Mouse (Mus musculus) hindbrain, embryonic 13.5 days (tissue): ENCODE data around the gene Asic1. TPM values are rescaled to one million over a fixed set of nuclear protein-coding genes. Genes with fewer than 3 reads are reported as not detected.
A peak's percentile ranks its signal among the peaks of the same experiment; 100 is the strongest.
"Not testable (repeated sequence)": the region's sequence is repeated elsewhere in the genome, so short reads cannot be mapped to it uniquely, and the experiment has no call there.

Source experiments
- ATAC-seq: fragments of 200-750 bp; cut with Nextera tagmentation; 2 replicates; pipeline ENCODE4 v1.8.0; 2017; ENCODE audit warnings: moderate TSS enrichment; ENCODE audit not compliant: low FRiP score
- H3K27ac ChIP-seq: fragments of 300-500 bp; sonication (generic); 2 replicates; pipeline ENCODE4 v1.5.1; 2015; ENCODE audit warnings: inconsistent platforms, mild to moderate bottlenecking, moderate library complexity
- H3K27me3 ChIP-seq: fragments of 300-500 bp; sonication (generic); 2 replicates; pipeline ENCODE4 v1.6.1; 2015; ENCODE audit warnings: mild to moderate bottlenecking, inconsistent platforms
- H3K36me3 ChIP-seq: fragments of 300-500 bp; sonication (generic); 2 replicates; pipeline ENCODE4 v1.6.1; 2015; ENCODE audit warnings: mild to moderate bottlenecking, inconsistent platforms
- H3K4me1 ChIP-seq: fragments of 300-500 bp; sonication (generic); replicated peaks from 2 replicates; pipeline ENCODE4 v1.6.1; 2015; ENCODE audit warnings: inconsistent platforms
- H3K4me2 ChIP-seq: fragments of 300-500 bp; sonication (generic); 2 replicates; pipeline ENCODE4 v1.6.1; 2015; ENCODE audit warnings: inconsistent platforms, mild to moderate bottlenecking, moderate library complexity
- H3K4me3 ChIP-seq: fragments of 300-500 bp; sonication (generic); 2 replicates; pipeline ENCODE4 v1.5.1; 2015; ENCODE audit warnings: mild to moderate bottlenecking, inconsistent platforms
- H3K9ac ChIP-seq: fragments of 300-500 bp; sonication (generic); 2 replicates; pipeline ENCODE4 v1.6.1; 2015; ENCODE audit warnings: mild to moderate bottlenecking, inconsistent platforms
- H3K9me3 ChIP-seq: fragments of 300-500 bp; sonication (generic); 2 replicates; pipeline ENCODE4 v1.6.1; 2016; ENCODE audit warnings: inconsistent platforms
- WGBS: fragments of 180-500 bp; shearing (Covaris S2); methylation state at CpG from one replicate; pipeline ENCODE4 v1.1.7; 2015; 5-methylcytosine and 5-hydroxymethylcytosine counted together
- polyA plus RNA-seq: library from polyadenylated mRNA; unstranded; fragments of >200 nt; fragmentation: Nextera tagmentation; extraction: Ambion mirVana; gene quantifications from 2 replicates; pipeline ENCODE4 v1.2.1, GENCODE M21; 2015

The Asic1 gene
- polyA plus RNA-seq, 1 experiment from 2014 or later: 63.0 TPM

- 61% methylated on average over 26 of the region's 26 CpGs for WGBS
- Histone ChIP-seq H3K27ac (peak within 1 kb of the TSS; percentile 83), H3K36me3 (peaks cover 70% of the 10 kb centered on the region), H3K4me1 (peaks cover 49% of the 10 kb centered on the region), H3K27me3 (no peaks in the 10 kb centered on the region), H3K4me3 (no peak within 1 kb of the TSS), H3K4me2 (no peak within 1 kb of the TSS), H3K9ac (no peak within 1 kb of the TSS), H3K9me3 (no peaks in the 10 kb centered on the region)
- ATAC-seq: no peak
Measured at GRCm38 (mm10) chr15:99717386-99718334, 47.5 kb downstream of the Asic1 start, which contains the start of gene Gpd1. TSS of gene Gpd1 (plus strand) at chr15:99717515.

GRCm38 (mm10) chr15:99718461-99719021, 48.4 kb downstream of the Asic1 start:
- H3K4me3 ChIP-seq: no peak overlapping the region
- WGBS: 83% methylated on average over 9 of the region's 9 CpGs
- H3K4me2 ChIP-seq: no peak overlapping the region
- H3K9me3 ChIP-seq: no peaks in the 10 kb centered on the region
- H3K27me3 ChIP-seq: no peaks in the 10 kb centered on the region
- peaks cover 69% of the 10 kb centered on the region for H3K36me3 ChIP-seq
- H3K4me1 ChIP-seq: peaks cover 49% of the 10 kb centered on the region
- ATAC-seq: no peak
- H3K27ac ChIP-seq: no peak overlapping the region
- no peak overlapping the region for H3K9ac ChIP-seq

GRCm38 (mm10) chr15:99719865-99720264, 49.7 kb downstream of the Asic1 start:
- Histone ChIP-seq H3K27ac (no peak overlapping the region), H3K9ac (no peak overlapping the region), H3K4me1 (peaks cover 53% of the 10 kb centered on the region), H3K4me2 (no peak overlapping the region), H3K4me3 (no peak overlapping the region), H3K36me3 (peaks cover 61% of the 10 kb centered on the region), H3K9me3 (no peaks in the 10 kb centered on the region), H3K27me3 (no peaks in the 10 kb centered on the region)
- no peak for ATAC-seq
- WGBS: 90% methylated on average over 8 of the region's 8 CpGs

- Histone ChIP-seq H3K4me2 (no peak overlapping the region), H3K9ac (no peak overlapping the region), H3K27me3 (no peaks in the 10 kb centered on the region), H3K27ac (no peak overlapping the region), H3K4me3 (no peak overlapping the region), H3K36me3 (peaks cover 50% of the 10 kb centered on the region), H3K9me3 (no peaks in the 10 kb centered on the region), H3K4me1 (peaks cover 49% of the 10 kb centered on the region)
- WGBS: 85% methylated on average over 25 of the region's 25 CpGs
- ATAC-seq: no peak
Measured at GRCm38 (mm10) chr15:99721921-99722743, 52.0 kb downstream of the Asic1 start.

GRCm38 (mm10) chr15:99723120-99723514, 52.9 kb downstream of the Asic1 start:
- peak overlapping the region; percentile 82 for H3K27ac ChIP-seq
- no peak for ATAC-seq

GRCm38 (mm10) chr15:99723515-99724291, 53.5 kb downstream of the Asic1 start:
- Histone ChIP-seq H3K27me3 (no peaks in the 10 kb centered on the region), H3K36me3 (peaks cover 58% of the 10 kb centered on the region), H3K4me1 (peaks cover 36% of the 10 kb centered on the region), H3K4me3 (peak overlapping the region; percentile 97; the same call in 1 of the 2 replicates), H3K9ac (peak overlapping the region; percentile 49), H3K4me2 (0 out of 2 replicates have a peak overlapping the region, but pooled peaks have one; percentile 17), H3K9me3 (no peaks in the 10 kb centered on the region), H3K27ac (peak overlapping the region; percentile 82)
- no peak for ATAC-seq
- 13% methylated on average over 11 of the region's 11 CpGs for WGBS

More at GRCm38 (mm10) chr15:99723120-99723514, 52.9 kb downstream of the Asic1 start:
- Histone ChIP-seq H3K4me1 (peaks cover 40% of the 10 kb centered on the region), H3K9ac (0 out of 2 replicates have a peak overlapping the region, but pooled peaks have one; percentile 35), H3K27me3 (no peaks in the 10 kb centered on the region), H3K4me2 (no peak overlapping the region), H3K4me3 (no peak overlapping the region), H3K36me3 (peaks cover 58% of the 10 kb centered on the region), H3K9me3 (no peaks in the 10 kb centered on the region)
- WGBS: 49% methylated on average over 10 of the region's 10 CpGs

GRCm38 (mm10) chr15:99724292-99725021, 54.3 kb downstream of the Asic1 start:
- Histone ChIP-seq H3K4me2 (peak overlapping the region; percentile 59), H3K9me3 (no peaks in the 10 kb centered on the region), H3K27ac (peak overlapping the region; percentile 82), H3K9ac (peak overlapping the region; percentile 62), H3K4me1 (peaks cover 36% of the 10 kb centered on the region), H3K4me3 (peak overlapping the region; percentile 97), H3K27me3 (no peaks in the 10 kb centered on the region), H3K36me3 (peaks cover 61% of the 10 kb centered on the region)
- 11% methylated on average over 16 of the region's 16 CpGs for WGBS
- ATAC-seq: peak; percentile 22

- H3K36me3 ChIP-seq: peaks cover 60% of the 10 kb centered on the region
- ATAC-seq: peak; percentile 95
- peaks cover 36% of the 10 kb centered on the region for H3K4me1 ChIP-seq
- H3K27ac ChIP-seq: peak within 1 kb of the TSS; percentile 94
- under 1% methylated on average over 60 of the region's 68 CpGs for WGBS
- H3K4me2 ChIP-seq: peak within 1 kb of the TSS; percentile 81
- H3K9me3 ChIP-seq: no peaks in the 10 kb centered on the region
- H3K9ac ChIP-seq: peak within 1 kb of the TSS; percentile 96
- peak within 1 kb of the TSS; percentile 97 for H3K4me3 ChIP-seq
- H3K27me3 ChIP-seq: no peaks in the 10 kb centered on the region
Measured at GRCm38 (mm10) chr15:99725341-99726155, 55.4 kb downstream of the Asic1 start, which contains the start of gene Cox14. TSS of gene Cox14 (plus strand) at chr15:99725618.

- Histone ChIP-seq H3K27ac (no peak overlapping the region), H3K9ac (peak overlapping the region; percentile 96), H3K9me3 (no peaks in the 10 kb centered on the region), H3K27me3 (no peaks in the 10 kb centered on the region), H3K4me3 (peak overlapping the region; percentile 97), H3K4me1 (peaks cover 36% of the 10 kb centered on the region), H3K36me3 (peaks cover 54% of the 10 kb centered on the region), H3K4me2 (peak overlapping the region; percentile 81)
- WGBS: 81% methylated on average over 2 of the region's 2 CpGs
- no peak for ATAC-seq
Measured at GRCm38 (mm10) chr15:99726549-99726948, 56.4 kb downstream of the Asic1 start.

- H3K27me3 ChIP-seq, H3K9me3 ChIP-seq, H3K4me2 ChIP-seq, H3K4me3 ChIP-seq, ATAC-seq, H3K27ac ChIP-seq, H3K9ac ChIP-seq: not testable (repeated sequence)
- Histone ChIP-seq H3K36me3 (peaks cover 51% of the 10 kb centered on the region), H3K4me1 (peaks cover 36% of the 10 kb centered on the region)
- 91% methylated on average over 4 of the region's 5 CpGs for WGBS
Measured at GRCm38 (mm10) chr15:99727039-99727438, 56.9 kb downstream of the Asic1 start.
